ENCODE assay signal across 8 mouse cellular contexts in the genomic region with DNA sequence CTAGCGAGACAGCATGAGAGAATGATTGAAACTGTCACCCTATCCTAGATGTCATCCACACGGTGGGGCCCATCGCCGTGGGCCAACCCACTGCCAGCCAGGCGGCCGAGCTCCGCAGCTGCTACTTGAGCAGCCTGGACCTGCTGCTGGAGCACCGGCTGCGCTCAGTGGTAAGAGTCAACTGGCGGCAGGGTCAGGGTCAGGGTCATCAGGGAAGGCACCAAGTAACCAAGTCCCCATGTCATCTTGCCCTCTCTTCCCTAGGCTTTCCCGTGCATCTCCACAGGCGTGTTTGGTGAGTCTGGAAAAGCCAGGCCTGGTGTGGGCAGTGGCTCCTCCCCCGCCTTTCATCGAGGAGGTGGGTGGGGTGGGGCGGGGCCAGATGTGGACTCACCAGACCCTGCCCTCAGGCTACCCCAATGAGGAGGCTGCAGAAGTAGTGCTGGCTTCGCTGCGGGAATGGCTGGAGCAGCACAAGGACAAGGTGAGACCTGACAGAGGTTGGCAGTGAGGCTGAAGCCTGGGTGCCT. TPM values are rescaled to one million over a fixed set of nuclear protein-coding genes. Genes with fewer than 3 reads are reported as not detected.
A peak's percentile ranks its signal among the peaks of the same experiment; 100 is the strongest.
DNase-seq lines count a peak whose midpoint lies in the region; ATAC-seq and TF ChIP-seq lines count a peak whose summit lies in the region.

No protein-coding gene starts in this region.

- peak; percentile 67 for DNase-seq in forebrain, embryonic 10.5 days (ENCODE audit: extremely low spot score, low spot score)
- peak; percentile 67 for DNase-seq in forelimb bud, embryonic 11.5 days (ENCODE audit: low read depth, low spot score)
- no peak for DNase-seq in kidney, postnatal 0 days (ENCODE audit: low spot score)
- DNase-seq in midbrain, embryonic 10.5 days (ENCODE audit: low spot score), result peak; percentile 61
- no peak for DNase-seq in spleen, postnatal 10 days (ENCODE audit: low spot score in 2 of 2)
- DNase-seq in T-cell, adult 2 months (ENCODE audit: low spot score), result no peak

- H3K4me3 ChIP-seq in forebrain, embryonic 10.5 days, result peak overlapping the region; percentile 13
- H3K4me3 ChIP-seq in forebrain, embryonic 16.5 days (replicated peaks; ENCODE audit: low read length), result no peak overlapping the region
- no peak overlapping the region for H3K4me3 ChIP-seq in kidney, postnatal 0 days (replicated peaks; ENCODE audit: low read depth, low read length)
- peak overlapping the region; percentile 12 for H3K4me3 ChIP-seq in midbrain, embryonic 10.5 days

- peaks cover 52% of the 10 kb centered on the region for H3K4me1 ChIP-seq in forebrain, embryonic 10.5 days
- H3K4me1 ChIP-seq in forebrain, embryonic 16.5 days (replicated peaks; ENCODE audit: control insufficient read depth, insufficient read depth, low read length), result peaks cover 18% of the 10 kb centered on the region
- peaks cover 30% of the 10 kb centered on the region for H3K4me1 ChIP-seq in kidney, postnatal 0 days (replicated peaks; ENCODE audit: insufficient read depth, low read length)
- H3K4me1 ChIP-seq in midbrain, embryonic 10.5 days, result peaks cover 47% of the 10 kb centered on the region

- H3K36me3 ChIP-seq in forebrain, embryonic 10.5 days (replicated peaks), result peaks cover 51% of the 10 kb centered on the region
- peaks cover 24% of the 10 kb centered on the region for H3K36me3 ChIP-seq in forebrain, embryonic 16.5 days (ENCODE audit: control insufficient read depth, insufficient read depth)
- peaks cover 35% of the 10 kb centered on the region for H3K36me3 ChIP-seq in kidney, postnatal 0 days (ENCODE audit: insufficient read depth, low read length)
- peaks cover 50% of the 10 kb centered on the region for H3K36me3 ChIP-seq in midbrain, embryonic 10.5 days

- ATAC-seq in forebrain, embryonic 16.5 days, result no peak
- ATAC-seq in kidney, postnatal 0 days (replicated peaks; ENCODE audit: low FRiP score, low read depth), result peak; percentile 35
- ATAC-seq in inflammation-experienced regulatory T-cells, adult 6 months, result no peak

- TF ChIP-seq CTCF in kidney, postnatal 0 days (IDR thresholded peaks at IDR 0.05; ENCODE audit: low read depth), result no peak

- no peaks in the 10 kb centered on the region for H3K9me3 ChIP-seq in forebrain, embryonic 10.5 days
- no peaks in the 10 kb centered on the region for H3K9me3 ChIP-seq in forebrain, embryonic 16.5 days (ENCODE audit: control insufficient read depth, low read length)
- no peaks in the 10 kb centered on the region for H3K9me3 ChIP-seq in kidney, postnatal 0 days (replicated peaks; ENCODE audit: low read length)
- H3K9me3 ChIP-seq in midbrain, embryonic 10.5 days (replicated peaks), result no peaks in the 10 kb centered on the region

- peaks cover 9% of the 10 kb centered on the region for H3K27me3 ChIP-seq in forebrain, embryonic 10.5 days (ENCODE audit: poor library complexity, severe bottlenecking)
- H3K27me3 ChIP-seq in forebrain, embryonic 16.5 days (replicated peaks; ENCODE audit: control insufficient read depth, insufficient read depth, low read length), result no peaks in the 10 kb centered on the region
- no peaks in the 10 kb centered on the region for H3K27me3 ChIP-seq in kidney, postnatal 0 days (ENCODE audit: insufficient read depth, low read length)
- peaks cover 38% of the 10 kb centered on the region for H3K27me3 ChIP-seq in midbrain, embryonic 10.5 days (ENCODE audit: low read depth, poor library complexity, severe bottlenecking)

- H3K27ac ChIP-seq in forebrain, embryonic 10.5 days, result peak overlapping the region; percentile 36; the same call in 1 of the 2 replicates
- H3K27ac ChIP-seq in forebrain, embryonic 16.5 days (ENCODE audit: low read length), result no peak overlapping the region
- H3K27ac ChIP-seq in kidney, postnatal 0 days, result no peak overlapping the region
- H3K27ac ChIP-seq in midbrain, embryonic 10.5 days (replicated peaks), result 0 out of 2 replicates have a peak overlapping the region, but pooled peaks have one; percentile 7

- no peak overlapping the region for H3K9ac ChIP-seq in forebrain, embryonic 16.5 days (replicated peaks; ENCODE audit: low read depth, low read length)
- no peak overlapping the region for H3K9ac ChIP-seq in kidney, postnatal 0 days (ENCODE audit: low read depth, low read length)

- H3K4me2 ChIP-seq in forebrain, embryonic 16.5 days (ENCODE audit: low read length), result no peak overlapping the region
- H3K4me2 ChIP-seq in kidney, postnatal 0 days (ENCODE audit: low read length), result no peak overlapping the region

- WGBS in forebrain, embryonic 10.5 days, result 15% methylated on average over 17 of the region's 17 CpGs
- 17% methylated on average over 17 of the region's 17 CpGs for WGBS in forebrain, embryonic 16.5 days
- 17% methylated on average over 17 of the region's 17 CpGs for WGBS in kidney, postnatal 0 days
- WGBS in midbrain, embryonic 10.5 days, result 15% methylated on average over 17 of the region's 17 CpGs

RNA-seq across cellular contexts. Expression of gene Otub1, which starts 9.3 kb away (rescaled TPM):
- polyA plus RNA-seq in forebrain, embryonic 10.5 days (2016; fragmentation: Nextera tagmentation; extraction: Ambion mirVana), result 275 and 280 TPM in 2 replicates
- 223 and 235 TPM in 2 replicates for polyA plus RNA-seq in forebrain, embryonic 16.5 days (2015; fragmentation: Nextera tagmentation; extraction: Ambion mirVana)
- 197 and 209 TPM in 2 replicates for polyA plus RNA-seq in kidney, postnatal 0 days (2015; fragmentation: Nextera tagmentation; extraction: Ambion mirVana)
- polyA plus RNA-seq in midbrain, embryonic 10.5 days (2016; fragmentation: Nextera tagmentation; extraction: Ambion mirVana), result 274 and 293 TPM in 2 replicates
- polyA plus RNA-seq in inflammation-experienced regulatory T-cells, adult 6 months (2017; shearing (Covaris generic)), result 100 to 1,000 TPM; 164 to 183 (median 169) TPM

RNA-seq across cellular contexts. Expression of gene Cox8a, which starts 20.6 kb away (rescaled TPM):
- 862 and 888 TPM in 2 replicates for polyA plus RNA-seq in forebrain, embryonic 10.5 days (2016; fragmentation: Nextera tagmentation; extraction: Ambion mirVana)
- polyA plus RNA-seq in forebrain, embryonic 16.5 days (2015; fragmentation: Nextera tagmentation; extraction: Ambion mirVana), result 602 and 609 TPM in 2 replicates
- 2,325 and 2,471 TPM in 2 replicates for polyA plus RNA-seq in kidney, postnatal 0 days (2015; fragmentation: Nextera tagmentation; extraction: Ambion mirVana)
- polyA plus RNA-seq in midbrain, embryonic 10.5 days (2016; fragmentation: Nextera tagmentation; extraction: Ambion mirVana), result 895 and 900 TPM in 2 replicates
- 100 to 1,000 TPM; 284 to 445 (median 299) TPM for polyA plus RNA-seq in inflammation-experienced regulatory T-cells, adult 6 months (2017; shearing (Covaris generic))

RNA-seq across cellular contexts. Expression of gene Naa40, which starts 44.2 kb away (rescaled TPM):
- polyA plus RNA-seq in forebrain, embryonic 10.5 days (2016; fragmentation: Nextera tagmentation; extraction: Ambion mirVana), result 106 and 107 TPM in 2 replicates
- polyA plus RNA-seq in forebrain, embryonic 16.5 days (2015; fragmentation: Nextera tagmentation; extraction: Ambion mirVana), result 67.3 and 74.7 TPM in 2 replicates
- polyA plus RNA-seq in kidney, postnatal 0 days (2015; fragmentation: Nextera tagmentation; extraction: Ambion mirVana), result 47.3 and 55.8 TPM in 2 replicates
- polyA plus RNA-seq in midbrain, embryonic 10.5 days (2016; fragmentation: Nextera tagmentation; extraction: Ambion mirVana), result 105 and 107 TPM in 2 replicates
- 10 to 100 TPM; 21.3 to 28.4 (median 27.4) TPM for polyA plus RNA-seq in inflammation-experienced regulatory T-cells, adult 6 months (2017; shearing (Covaris generic))

Comparison
In these comparisons a context has a peak if more than half of its experiments do, and no peak if none do; other contexts are left out.
1. H3K27ac ChIP-seq: peak in forebrain, embryonic 10.5 days (single experiment) and midbrain, embryonic 10.5 days (single experiment); none in forebrain, embryonic 16.5 days (single experiment) and kidney, postnatal 0 days (single experiment).
2. H3K4me3 ChIP-seq: peak in forebrain, embryonic 10.5 days (single experiment) and midbrain, embryonic 10.5 days (single experiment); none in forebrain, embryonic 16.5 days (single experiment) and kidney, postnatal 0 days (single experiment).
3. DNase-seq: peak in forebrain, embryonic 10.5 days (single experiment), forelimb bud, embryonic 11.5 days (single experiment) and midbrain, embryonic 10.5 days (single experiment); none in kidney, postnatal 0 days (single experiment), spleen, postnatal 10 days (0 of 2) and T-cell, adult 2 months (single experiment).